Mouse (Mus musculus) kidney, embryonic 16.5 days (tissue): ENCODE measurements around the gene Gm20388. TPM values are rescaled to one million over a fixed set of nuclear protein-coding genes. Genes with fewer than 3 reads are reported as not detected.
A peak's percentile ranks its signal among the peaks of the same experiment; 100 is the strongest.

ENCODE experiments used
- ATAC-seq: fragments of 200-750 bp; cut with Nextera tagmentation; 2 replicates; pipeline ENCODE4 v1.8.0; 2017; ENCODE audit warnings: moderate TSS enrichment; ENCODE audit not compliant: low FRiP score, low TSS enrichment
- H3K27ac ChIP-seq: fragments of 300-500 bp; sonication (generic); 2 replicates; pipeline ENCODE4 v1.5.1; 2014; ENCODE audit warnings: low read length
- H3K27me3 ChIP-seq: fragments of 300-500 bp; sonication (generic); 2 replicates; pipeline ENCODE4 v1.6.1; 2014; ENCODE audit warnings: low read length, control low read depth, mixed read lengths; ENCODE audit not compliant: insufficient read depth
- H3K36me3 ChIP-seq: fragments of 300-500 bp; sonication (generic); 2 replicates; pipeline ENCODE4 v1.6.1; 2014; ENCODE audit warnings: low read length, control low read depth, mixed read lengths; ENCODE audit not compliant: insufficient read depth
- H3K4me1 ChIP-seq: fragments of 300-500 bp; sonication (generic); 2 replicates; pipeline ENCODE4 v1.6.1; 2014; ENCODE audit warnings: low read length, control low read depth, mixed read lengths; ENCODE audit not compliant: insufficient read depth
- H3K4me2 ChIP-seq: fragments of 300-500 bp; sonication (generic); replicated peaks from 2 replicates; pipeline ENCODE4 v1.6.1; 2014; ENCODE audit warnings: low read depth, low read length
- H3K4me3 ChIP-seq: fragments of 300-500 bp; sonication (generic); 2 replicates; pipeline ENCODE4 v1.5.1; 2014; ENCODE audit warnings: mild to moderate bottlenecking, low read length
- H3K9ac ChIP-seq: fragments of 300-500 bp; sonication (generic); replicated peaks from 2 replicates; pipeline ENCODE4 v1.6.1; 2014; ENCODE audit warnings: low read length
- H3K9me3 ChIP-seq: fragments of 300-500 bp; sonication (generic); 2 replicates; pipeline ENCODE4 v1.6.1; 2016; ENCODE audit warnings: low read length, control low read depth
- WGBS: fragments of 180-500 bp; shearing (Covaris S2); extraction: QIAGEN DNeasy Blood & Tissue Kit; methylation state at CpG from one replicate; pipeline ENCODE4 v1.1.7; 2014; 5-methylcytosine and 5-hydroxymethylcytosine counted together
- polyA plus RNA-seq: library from polyadenylated mRNA; unstranded; fragments of >200 nt; fragmentation: Nextera tagmentation; extraction: Ambion mirVana; gene quantifications from 2 replicates; pipeline ENCODE4 v1.2.1, GENCODE M21; 2015

Gene Gm20388
- polyA plus RNA-seq, 1 experiment from 2014 or later, result 7.7 TPM

DNA sequence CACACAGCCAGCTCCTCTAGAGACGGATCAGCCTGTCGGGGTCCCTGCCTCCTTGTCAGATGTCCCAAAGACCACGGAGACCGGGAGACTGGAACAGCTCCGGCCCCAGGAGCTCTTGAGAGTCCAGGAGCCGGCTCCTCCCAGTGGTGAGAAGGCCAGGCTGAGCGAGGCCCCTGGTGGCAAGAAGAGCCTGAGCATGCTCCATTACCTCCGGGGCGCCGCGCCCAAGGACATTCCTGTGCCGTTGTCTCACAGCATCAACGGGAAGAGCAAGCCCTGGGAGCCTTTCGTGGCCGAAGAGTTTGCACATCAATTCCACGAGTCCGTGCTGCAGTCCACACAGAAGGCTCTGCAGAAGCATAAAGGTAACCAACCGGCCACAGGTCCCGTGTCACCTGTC, 664.3 kb downstream of the Gm20388 start:
- peak; percentile 25; the same call in 1 of the 2 replicates for ATAC-seq

DNA sequence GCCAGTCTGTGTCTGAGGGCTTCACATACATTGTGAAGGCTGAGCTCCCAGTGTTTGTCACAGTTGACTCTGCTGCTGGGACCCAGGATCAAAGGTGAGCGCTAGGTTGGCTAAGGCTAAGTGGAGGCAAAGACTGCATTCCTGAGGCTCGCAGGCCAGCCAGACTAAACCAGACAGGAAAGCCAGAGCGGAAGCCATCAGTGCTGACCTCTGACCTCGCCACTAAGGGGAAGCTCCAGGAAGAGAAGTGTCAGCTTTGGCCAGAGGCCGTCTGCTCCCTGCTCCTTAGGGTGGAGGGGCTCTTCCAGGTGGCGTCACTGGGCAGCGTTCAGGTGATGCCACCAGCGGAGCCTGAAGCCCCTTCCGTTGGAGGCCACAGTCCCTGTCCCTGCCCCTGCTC, 665.2 kb downstream of the Gm20388 start:
- Histone ChIP-seq H3K27ac (no peak overlapping the region), H3K4me2 (no peak overlapping the region), H3K36me3 (peaks cover 93% of the 10 kb centered on the region), H3K9me3 (no peaks in the 10 kb centered on the region), H3K4me1 (peaks cover 35% of the 10 kb centered on the region), H3K9ac (no peak overlapping the region), H3K27me3 (no peaks in the 10 kb centered on the region), H3K4me3 (no peak overlapping the region)
- WGBS, result 51% methylated on average over 9 of the region's 9 CpGs
- peak; percentile 10; the same call in 1 of the 2 replicates for ATAC-seq

More for the DNA sequence above, 664.3 kb downstream of the Gm20388 start:
- WGBS, result 67% methylated on average over 19 of the region's 19 CpGs
- peaks cover 35% of the 10 kb centered on the region for H3K4me1 ChIP-seq
- no peaks in the 10 kb centered on the region for H3K27me3 ChIP-seq
- no peak overlapping the region for H3K9ac ChIP-seq
- no peaks in the 10 kb centered on the region for H3K9me3 ChIP-seq
- no peak overlapping the region for H3K27ac ChIP-seq
- H3K4me3 ChIP-seq, result no peak overlapping the region
- peaks cover 91% of the 10 kb centered on the region for H3K36me3 ChIP-seq
- H3K4me2 ChIP-seq, result no peak overlapping the region

DNA sequence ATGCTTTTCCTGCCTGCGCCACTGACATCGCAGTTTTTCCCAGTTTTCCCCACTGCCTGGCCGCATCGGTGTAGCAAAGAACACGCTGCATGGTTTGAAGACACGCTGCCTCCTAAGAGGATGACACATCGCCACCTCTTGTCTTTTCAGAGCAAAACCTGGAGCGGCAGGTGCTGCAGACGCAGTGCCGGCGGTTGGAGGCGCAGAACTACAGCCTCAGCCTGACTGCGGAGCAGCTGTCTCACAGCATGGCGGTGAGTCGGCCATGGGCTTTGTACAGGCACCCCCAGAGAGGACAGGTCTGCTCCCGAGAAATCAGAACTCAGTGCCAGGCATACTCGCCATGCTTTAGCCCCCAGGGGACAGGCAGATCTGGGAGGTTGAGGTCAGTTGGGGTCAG, 667.2 kb downstream of the Gm20388 start:
- H3K9me3 ChIP-seq, result no peaks in the 10 kb centered on the region
- no peak overlapping the region for H3K27ac ChIP-seq
- no peak overlapping the region for H3K9ac ChIP-seq
- no peak overlapping the region for H3K4me3 ChIP-seq
- ATAC-seq, result no peak
- H3K4me1 ChIP-seq, result peaks cover 35% of the 10 kb centered on the region
- no peak overlapping the region for H3K4me2 ChIP-seq
- H3K36me3 ChIP-seq, result peaks cover 84% of the 10 kb centered on the region
- WGBS, result 91% methylated on average over 17 of the region's 17 CpGs
- H3K27me3 ChIP-seq, result no peaks in the 10 kb centered on the region

DNA sequence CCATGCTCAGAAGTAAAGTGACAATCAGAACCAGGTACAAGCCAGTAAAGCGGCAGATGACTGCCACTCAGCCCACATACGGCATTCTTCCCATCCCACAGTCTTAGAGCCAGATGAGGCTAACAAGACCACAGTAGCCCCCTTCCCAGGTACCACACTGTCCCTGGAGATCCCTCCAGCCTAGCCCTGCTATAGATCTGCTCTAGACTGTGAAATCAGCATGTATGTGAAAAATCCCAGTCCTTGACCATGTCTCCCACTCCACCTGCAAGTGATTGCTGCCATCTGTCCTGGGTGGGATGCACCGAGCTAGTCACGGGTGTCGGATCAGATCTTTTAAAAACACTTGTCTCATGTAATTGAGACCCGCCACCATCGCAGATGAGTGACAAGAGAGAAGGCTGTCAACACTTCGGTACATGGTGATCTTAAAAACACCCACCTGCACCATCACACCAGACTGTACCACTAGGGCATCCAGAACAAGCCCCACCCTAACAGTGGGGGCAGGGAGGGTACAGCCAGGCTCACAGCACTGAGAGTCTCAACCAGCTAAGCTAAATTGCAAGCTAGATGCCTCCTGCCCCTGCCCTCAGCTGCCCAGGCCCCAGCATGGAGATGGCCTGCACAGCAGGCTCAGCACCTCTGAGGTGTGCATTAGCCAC, 669.8 kb downstream of the Gm20388 start:
- peaks cover 62% of the 10 kb centered on the region for H3K36me3 ChIP-seq
- WGBS, result 77% methylated on average over 8 of the region's 8 CpGs
- H3K9ac ChIP-seq, result no peak overlapping the region
- H3K27ac ChIP-seq, result no peak overlapping the region
- no peak overlapping the region for H3K4me2 ChIP-seq
- no peak overlapping the region for H3K4me3 ChIP-seq
- H3K27me3 ChIP-seq, result no peaks in the 10 kb centered on the region
- peaks cover 18% of the 10 kb centered on the region for H3K4me1 ChIP-seq
- no peak for ATAC-seq
- H3K9me3 ChIP-seq, result no peaks in the 10 kb centered on the region

DNA sequence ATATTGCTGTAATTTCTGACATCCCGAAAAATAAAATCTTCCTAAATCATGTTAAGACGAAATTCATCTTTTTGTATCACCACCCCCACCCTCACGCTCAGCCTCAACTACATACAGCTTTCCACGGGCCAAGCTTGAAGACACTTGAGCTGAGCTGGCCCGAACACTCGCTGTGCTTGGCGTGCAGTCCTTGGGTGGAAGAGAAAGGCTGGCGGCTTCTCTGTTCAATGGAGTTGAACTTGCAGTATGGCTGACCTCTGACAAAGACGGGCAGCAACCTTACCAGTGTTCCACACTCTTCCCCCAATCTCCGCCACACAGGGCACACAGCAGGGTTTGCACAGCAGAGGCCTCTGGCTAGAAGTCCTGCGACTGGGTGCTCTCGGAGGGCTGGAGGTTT, 670.7 kb downstream of the Gm20388 start:
- peaks cover 55% of the 10 kb centered on the region for H3K36me3 ChIP-seq
- no peak overlapping the region for H3K4me3 ChIP-seq
- no peak overlapping the region for H3K4me2 ChIP-seq
- no peak for ATAC-seq
- H3K9me3 ChIP-seq, result no peaks in the 10 kb centered on the region
- H3K27me3 ChIP-seq, result no peaks in the 10 kb centered on the region
- peaks cover 10% of the 10 kb centered on the region for H3K4me1 ChIP-seq
- no peak overlapping the region for H3K27ac ChIP-seq
- H3K9ac ChIP-seq, result no peak overlapping the region
- 87% methylated on average over 12 of the region's 12 CpGs for whole genome bisulfite sequencing

DNA sequence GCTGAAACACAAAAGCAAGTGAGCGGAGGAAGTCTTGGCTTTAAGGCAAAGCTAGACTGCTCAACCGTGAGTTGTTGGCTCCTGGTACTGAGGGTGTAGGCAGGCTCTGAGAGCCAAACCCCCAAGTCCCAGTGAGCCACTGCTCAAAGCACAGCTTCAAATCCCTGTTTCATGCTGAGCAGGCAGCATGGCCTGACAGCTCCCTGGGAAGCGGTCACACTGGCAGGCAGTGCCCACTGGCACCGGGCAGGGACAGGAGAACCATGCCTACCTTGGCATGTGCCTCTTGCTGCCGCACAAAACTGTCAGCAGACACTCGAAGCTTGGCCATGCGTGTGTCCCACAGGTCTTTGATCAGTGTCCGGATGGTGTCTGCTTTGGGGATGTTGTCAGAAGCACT, 671.2 kb downstream of the Gm20388 start:
- H3K27ac ChIP-seq, result no peak overlapping the region
- no peak overlapping the region for H3K9ac ChIP-seq
- H3K4me3 ChIP-seq, result no peak overlapping the region
- WGBS, result 81% methylated on average over 8 of the region's 8 CpGs
- H3K9me3 ChIP-seq, result no peaks in the 10 kb centered on the region
- no peak overlapping the region for H3K4me2 ChIP-seq
- no peak for ATAC-seq
- no peaks in the 10 kb centered on the region for H3K27me3 ChIP-seq
- peaks cover 8% of the 10 kb centered on the region; the same call in 1 of the 2 replicates for H3K4me1 ChIP-seq
- peaks cover 52% of the 10 kb centered on the region for H3K36me3 ChIP-seq

DNA sequence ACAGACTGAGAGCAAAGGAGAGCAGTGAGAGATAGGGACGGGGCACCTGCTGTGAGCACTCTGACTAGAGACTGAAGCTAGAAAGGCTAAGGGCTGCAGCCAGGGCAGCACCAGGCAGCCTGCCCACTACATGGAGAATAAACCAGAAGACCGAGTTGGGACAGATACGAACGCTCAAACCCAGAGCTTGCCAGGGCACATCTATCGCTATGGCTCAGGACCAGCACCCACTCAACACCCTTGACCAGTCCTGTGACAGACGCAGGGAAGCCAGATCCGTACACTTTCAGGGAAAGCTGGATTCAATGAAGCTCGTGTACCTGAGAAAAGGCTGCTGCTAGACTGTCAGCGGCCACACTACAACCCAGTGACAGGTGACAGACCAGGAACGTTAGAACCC, 674.9 kb downstream of the Gm20388 start:
- Histone ChIP-seq H3K9ac (no peak overlapping the region), H3K36me3 (peaks cover 23% of the 10 kb centered on the region), H3K9me3 (no peaks in the 10 kb centered on the region), H3K4me2 (no peak overlapping the region), H3K27me3 (no peaks in the 10 kb centered on the region), H3K4me1 (peaks cover 21% of the 10 kb centered on the region), H3K27ac (no peak overlapping the region), H3K4me3 (no peak overlapping the region)
- ATAC-seq, result no peak
- WGBS, result 89% methylated on average over 10 of the region's 10 CpGs

GRCm38 (mm10) chr8:120588908-120589771, 678.5 kb downstream of the Gm20388 start, which contains the start of gene Gins2:
TSS of gene Gins2 (minus strand) at chr8:120589304.
- peak within 1 kb of the TSS; percentile 78 for H3K9ac ChIP-seq
- H3K9me3 ChIP-seq, result no peaks in the 10 kb centered on the region
- H3K36me3 ChIP-seq, result peaks cover 10% of the 10 kb centered on the region; the same call in 1 of the 2 replicates
- H3K27me3 ChIP-seq, result no peaks in the 10 kb centered on the region
- ATAC-seq, result peak; percentile 99
- WGBS, result under 1% methylated on average over 67 of the region's 67 CpGs
- peaks cover 21% of the 10 kb centered on the region for H3K4me1 ChIP-seq
- H3K4me2 ChIP-seq, result peak within 1 kb of the TSS; percentile 76
- H3K27ac ChIP-seq, result peak within 1 kb of the TSS; percentile 64
- peak within 1 kb of the TSS; percentile 69 for H3K4me3 ChIP-seq

DNA sequence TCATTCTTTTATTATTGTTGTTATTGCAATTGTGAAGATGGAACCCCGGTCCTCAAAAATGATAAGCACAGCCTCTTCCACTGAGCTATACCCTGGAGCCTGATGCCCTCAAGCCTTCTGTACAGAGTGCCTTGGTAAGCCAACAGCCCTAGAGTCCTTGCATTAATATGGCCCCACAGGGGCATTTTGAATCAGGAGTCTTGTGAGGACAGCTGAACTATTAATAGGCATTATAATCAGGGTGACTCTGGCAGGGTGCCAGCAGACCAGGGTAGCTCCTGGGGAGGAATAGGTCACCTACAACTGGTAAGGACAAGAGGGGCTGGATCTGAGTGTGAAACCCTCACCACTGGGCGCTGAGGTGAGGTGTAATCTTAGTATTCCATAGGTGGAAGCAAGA, 679.3 kb downstream of the Gm20388 start:
- peak overlapping the region; percentile 49 for H3K4me3 ChIP-seq
- peak overlapping the region; percentile 72 for H3K9ac ChIP-seq
- peak overlapping the region; percentile 64; the same call in 1 of the 2 replicates for H3K27ac ChIP-seq
- no peaks in the 10 kb centered on the region for H3K9me3 ChIP-seq
- H3K4me1 ChIP-seq, result peaks cover 15% of the 10 kb centered on the region
- WGBS, result 47% methylated on average over 2 of the region's 2 CpGs
- ATAC-seq, result no peak
- no peaks in the 10 kb centered on the region for H3K27me3 ChIP-seq
- H3K36me3 ChIP-seq, result peaks cover 7% of the 10 kb centered on the region; the same call in 1 of the 2 replicates
- H3K4me2 ChIP-seq, result peak overlapping the region; percentile 73
